Mouse (Mus musculus) CD4-positive, CD25-positive, alpha-beta regulatory T cell, adult 4 months (primary cell): ENCODE data around the gene Cat. TPM values are rescaled to one million over a fixed set of nuclear protein-coding genes. Genes with fewer than 3 reads are reported as not detected.

Experiments used
- ATAC-seq: one replicate; pipeline ENCODE4 v1.8.0; 2017
- polyA plus RNA-seq, 2 experiments: library from polyadenylated mRNA; unstranded; fragments of 100-300 nt; shearing (Covaris generic); gene quantifications; one replicate each; pipeline ENCODE4 v1.2.1; 2017

Gene Cat
- 100 to 1,000 TPM in 1 of 2 experiments, 10 to 100 TPM in 1; 98.4 to 104 TPM for polyA plus RNA-seq

DNA sequence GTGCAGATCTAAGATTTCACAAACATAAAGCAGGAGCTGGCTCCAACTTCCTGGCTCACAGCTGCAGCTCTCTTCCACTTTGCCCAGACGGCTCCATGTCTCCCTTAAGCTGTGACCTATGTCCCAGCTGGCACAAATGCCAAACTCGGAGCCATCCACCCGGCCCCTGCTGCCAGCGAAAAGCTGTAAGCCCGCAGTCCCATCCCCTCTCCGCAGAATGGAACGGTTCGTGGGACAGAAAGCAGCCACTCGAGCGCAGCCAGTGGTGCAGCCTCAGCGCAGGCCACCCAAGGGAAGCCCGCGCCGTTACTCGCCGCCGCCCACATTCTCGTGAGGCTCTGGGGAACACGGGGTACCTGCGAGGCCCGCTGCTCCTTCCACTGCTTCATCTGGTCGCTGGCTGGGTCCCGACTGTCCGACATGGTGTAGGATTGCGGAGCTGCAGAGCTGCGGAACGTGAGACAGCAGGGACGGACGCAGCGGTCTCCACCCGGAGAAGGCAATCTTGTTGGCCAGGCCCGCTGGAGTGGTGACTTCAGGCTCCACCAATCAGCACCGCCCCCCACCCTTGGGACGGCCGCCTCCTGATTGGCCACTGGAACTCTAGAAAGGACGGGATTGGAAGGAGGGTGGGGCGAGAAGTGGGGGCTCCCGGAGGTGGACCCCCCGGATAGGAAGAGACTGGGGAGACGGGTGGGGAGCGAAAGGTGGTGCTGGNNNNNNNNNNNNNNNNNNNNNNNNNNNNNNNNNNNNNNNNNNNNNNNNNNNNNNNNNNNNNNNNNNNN is at the start of gene Cat:
Gene Cat (minus strand): TSS at position 544 of the 785 bp plus-strand sequence.
- peak; percentile 97 for ATAC-seq

DNA sequence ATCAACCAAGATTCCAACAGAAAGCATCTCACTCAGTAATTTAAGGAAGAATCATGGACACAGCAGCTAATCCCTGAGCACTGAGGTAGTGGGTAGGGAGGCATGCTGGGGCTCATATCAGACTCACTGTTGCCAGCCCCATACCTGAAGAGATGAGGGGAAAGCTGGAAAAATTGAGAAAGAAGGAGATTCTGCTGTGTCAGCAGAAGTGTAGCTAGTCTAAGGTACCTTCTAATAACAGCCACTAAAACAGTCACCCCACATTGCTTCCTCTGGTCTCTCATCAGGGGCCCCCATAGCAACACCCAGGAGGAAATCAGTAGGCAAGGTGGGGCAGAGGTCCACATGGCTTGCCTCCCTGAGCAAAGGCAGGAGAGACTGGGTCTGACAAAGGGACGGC is 40.6 kb upstream of the Cat start:
- ATAC-seq = no peak

DNA sequence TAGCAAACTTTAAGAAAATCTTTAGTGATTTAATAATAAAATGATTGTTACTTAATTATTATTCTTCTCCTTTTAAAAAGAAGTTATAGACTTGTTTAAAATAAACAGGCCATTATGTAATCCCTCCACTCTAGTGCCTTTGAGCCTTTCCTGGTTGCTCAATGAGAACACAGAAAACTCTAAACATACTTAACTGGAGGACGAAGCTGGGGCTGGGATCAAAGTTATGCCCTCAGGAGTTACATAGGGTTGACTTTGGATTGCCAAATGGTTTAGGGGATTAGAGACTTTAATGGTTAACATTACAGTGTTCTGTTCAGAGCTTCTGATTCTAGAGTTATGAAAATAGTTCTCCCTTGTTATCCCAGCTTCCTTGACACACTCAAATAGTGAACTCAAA is 31.5 kb upstream of the Cat start:
- no peak for ATAC-seq

DNA sequence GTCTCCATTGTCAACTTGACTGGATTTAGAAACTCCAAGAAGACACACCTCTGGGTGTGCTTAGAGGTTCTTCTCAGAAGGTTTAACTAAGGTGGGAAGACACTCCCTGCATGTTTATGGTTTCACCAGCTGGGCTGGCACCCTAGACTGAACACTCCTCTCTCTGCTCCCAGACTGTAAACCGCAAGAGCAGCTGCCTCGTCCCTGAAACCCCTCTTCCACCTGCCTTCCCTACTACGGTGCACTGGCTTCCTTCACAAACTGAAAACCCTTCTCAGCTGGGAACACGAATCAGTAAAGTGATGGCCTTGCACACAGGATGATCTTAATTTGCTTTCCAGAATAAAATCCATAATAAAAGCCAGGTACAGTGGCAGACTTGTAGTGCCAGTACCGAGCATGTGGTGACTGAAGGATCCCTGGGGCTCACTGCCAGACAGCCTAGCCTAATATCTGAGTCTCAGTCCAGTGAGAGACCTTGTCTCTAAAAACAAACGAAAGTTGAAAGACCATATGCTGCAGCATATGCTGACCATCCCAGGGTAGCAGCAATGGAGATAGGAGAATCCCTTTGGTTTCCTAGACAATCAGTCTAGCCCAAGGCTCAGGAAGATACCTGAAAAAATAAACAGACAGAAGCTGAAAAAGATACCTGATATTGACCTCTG is 30.7 kb upstream of the Cat start:
- no peak for ATAC-seq

DNA sequence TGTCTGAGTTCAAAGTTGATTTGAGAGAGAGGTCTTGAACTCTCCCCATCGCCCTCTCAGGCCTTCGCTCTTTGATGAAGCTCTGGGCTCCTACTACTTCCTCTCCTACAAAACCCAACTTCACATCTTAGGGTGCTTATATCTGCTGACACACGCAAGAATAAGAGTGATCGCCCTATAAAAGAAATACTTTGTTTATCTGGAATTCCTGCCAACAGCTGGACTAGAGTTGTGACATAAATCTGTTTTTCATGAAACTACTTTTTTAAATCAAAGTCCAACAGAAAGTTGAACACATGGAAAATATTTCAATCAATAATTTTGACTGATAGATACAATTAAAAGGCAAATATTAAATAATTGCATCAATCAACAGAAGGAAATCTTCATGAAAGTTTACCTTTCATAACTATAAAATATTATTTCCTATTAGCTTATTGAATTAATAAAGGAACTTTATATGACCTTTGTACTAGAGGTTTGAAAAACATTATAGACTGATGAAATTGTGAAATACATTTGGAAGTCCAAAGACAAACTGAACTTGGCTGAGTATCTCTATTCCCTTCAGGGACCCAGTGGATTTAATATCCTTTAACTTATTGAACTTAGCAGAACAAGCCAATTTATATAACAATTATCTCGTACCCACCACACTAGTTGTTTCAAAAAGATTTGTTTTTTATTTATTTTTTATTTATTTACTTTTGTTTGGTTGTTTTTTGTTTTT is 27.3 kb upstream of the Cat start:
- ATAC-seq = no peak

DNA sequence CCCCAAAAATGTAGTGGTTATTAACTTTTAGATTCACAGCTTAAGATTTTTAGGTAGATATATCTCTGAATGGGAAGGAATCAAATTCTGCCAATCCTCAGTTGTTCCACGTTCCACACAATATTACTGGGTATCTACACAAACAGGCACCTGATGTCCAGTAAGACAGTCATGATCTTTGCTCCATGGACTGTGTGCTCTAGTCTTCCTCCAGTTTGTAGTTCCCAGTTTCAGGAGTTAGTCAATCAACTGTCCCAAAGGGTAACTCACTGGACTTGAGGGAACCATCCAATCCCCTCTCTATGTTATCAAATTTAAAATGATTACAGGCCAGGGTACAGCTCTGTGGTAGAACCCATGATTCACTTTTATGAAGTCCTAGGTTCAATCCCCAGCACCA is 26.7 kb upstream of the Cat start:
- ATAC-seq = no peak

DNA sequence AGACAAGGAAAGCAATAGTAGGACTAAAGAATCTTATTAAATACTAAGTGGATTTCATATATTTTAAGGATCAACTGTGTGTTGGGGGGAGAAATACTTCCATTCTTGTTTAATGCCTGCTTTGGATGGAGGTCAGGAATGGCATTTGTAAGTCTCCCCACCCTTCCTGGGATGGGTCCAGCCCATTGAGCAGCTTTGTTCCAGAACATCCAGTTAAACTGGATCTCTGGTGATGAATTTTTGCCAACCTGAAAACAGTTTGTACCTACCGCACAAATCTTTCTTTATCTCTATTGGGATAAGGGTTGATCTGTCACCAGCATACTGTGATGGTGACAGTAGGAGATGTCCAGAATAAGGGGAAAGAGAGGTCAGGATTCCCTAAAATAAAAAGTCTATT is 26.1 kb upstream of the Cat start:
- ATAC-seq = no peak

DNA sequence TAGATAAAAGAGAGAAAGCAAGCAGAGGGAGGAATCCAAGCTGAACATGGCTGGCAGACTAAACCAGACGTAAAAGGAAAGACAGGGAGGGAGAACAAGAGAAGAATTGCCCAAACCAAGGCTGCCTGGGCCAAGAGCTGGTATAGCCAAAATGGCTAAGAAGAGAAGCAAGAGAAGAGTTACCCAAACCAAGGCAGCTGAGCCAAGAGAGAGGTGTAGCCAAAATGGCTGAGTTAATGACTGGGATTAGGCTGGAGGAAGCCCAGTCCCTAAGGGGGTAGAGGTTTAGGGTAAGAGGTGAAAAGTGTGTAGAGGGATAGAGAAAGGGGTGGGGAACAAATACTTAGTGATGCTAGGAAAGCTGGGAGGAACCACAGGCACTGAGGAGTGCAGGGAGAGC is 22.7 kb upstream of the Cat start:
- no peak for ATAC-seq

DNA sequence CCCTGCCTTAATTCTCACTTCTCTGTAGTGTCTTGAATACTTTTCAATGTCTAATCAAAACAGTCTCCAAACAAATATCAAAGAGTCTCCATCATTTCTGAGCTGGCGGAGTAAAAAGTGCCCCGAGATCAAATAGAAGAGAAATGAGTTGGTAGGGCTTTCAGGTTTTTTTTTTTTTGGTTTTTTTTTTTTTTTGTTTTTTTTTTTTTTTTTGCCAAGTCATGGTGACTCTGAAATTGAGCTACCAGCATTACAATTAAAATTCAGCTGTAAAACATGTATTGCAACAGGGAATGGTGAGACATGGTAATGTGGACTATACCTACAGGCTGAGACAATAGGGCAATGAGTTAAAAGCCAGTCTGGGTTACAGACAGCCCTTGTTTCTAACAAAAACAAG is 21.0 kb upstream of the Cat start:
- no peak for ATAC-seq

DNA sequence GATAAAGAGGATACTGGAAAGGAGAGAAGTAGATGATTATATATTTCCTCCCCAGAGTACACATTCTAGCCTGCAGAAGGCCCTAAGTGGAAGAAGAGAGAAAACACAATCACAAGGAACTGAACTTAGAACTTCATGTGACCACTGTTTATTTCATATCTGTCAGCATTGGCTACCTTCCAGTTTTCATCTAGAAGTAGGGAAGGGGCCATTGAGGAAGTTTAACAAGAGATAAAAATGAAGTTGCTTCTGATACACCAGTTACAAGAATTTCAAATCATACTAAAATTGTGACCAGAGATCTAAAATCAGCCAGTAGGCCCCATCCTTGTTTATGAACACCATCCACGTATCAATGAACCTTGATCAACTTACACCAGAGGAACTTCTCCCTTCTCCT is 19.5 kb upstream of the Cat start:
- ATAC-seq = no peak

DNA sequence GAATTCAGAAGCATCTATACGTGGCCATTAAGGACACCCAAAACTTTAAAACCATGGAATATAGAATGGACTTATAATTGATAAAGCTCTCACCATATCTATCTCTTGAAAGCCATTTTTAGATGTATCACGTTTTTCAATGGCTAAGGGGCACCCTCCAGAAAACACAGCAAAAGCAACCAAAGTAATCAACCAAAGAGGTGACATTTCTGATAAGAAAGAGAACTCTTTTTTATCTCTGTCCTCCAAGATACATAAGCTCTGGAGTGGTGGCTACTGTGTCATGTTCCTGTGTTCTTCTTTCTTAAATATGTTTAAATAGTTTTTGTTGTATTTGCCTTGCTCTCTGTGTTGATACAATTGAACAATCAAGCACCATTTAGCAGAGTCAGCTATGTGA is 15.8 kb upstream of the Cat start:
- no peak for ATAC-seq

DNA sequence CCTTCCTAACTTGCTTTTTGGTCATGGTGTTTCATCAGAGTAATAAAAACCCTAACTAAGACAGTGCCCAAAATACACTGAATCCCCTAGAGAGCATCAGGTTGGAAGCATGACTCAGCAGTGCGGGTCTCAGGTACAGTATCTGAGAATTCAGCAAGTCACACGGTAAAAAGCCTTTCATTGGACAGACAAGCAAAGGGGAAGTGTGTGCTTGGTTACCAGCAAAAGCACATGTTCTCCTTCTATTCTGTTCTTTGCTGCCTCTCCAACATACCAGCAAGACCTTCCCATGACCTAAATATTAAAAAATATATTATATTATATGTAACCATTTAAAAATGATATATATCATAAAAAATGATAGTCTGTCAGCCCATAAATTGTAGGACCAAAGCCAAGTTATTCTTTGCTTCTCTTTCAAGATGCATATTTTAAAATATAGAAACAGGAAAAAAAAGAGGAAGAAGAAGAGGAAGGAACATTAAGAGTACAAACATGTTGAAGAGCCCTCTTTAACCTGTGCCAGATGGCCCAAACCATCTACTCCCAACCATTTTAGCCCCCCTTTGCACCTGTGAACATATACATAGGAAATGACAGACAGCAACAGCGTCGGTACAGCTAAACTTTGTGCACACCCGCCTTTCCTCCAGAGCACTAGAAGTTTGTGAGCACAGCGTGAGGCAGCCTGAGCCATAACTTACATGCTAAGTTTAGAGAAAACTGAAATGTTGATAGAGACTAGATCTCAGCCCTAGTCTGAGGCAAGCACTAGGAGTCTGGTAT is 10.9 kb upstream of the Cat start:
- no peak for ATAC-seq

DNA sequence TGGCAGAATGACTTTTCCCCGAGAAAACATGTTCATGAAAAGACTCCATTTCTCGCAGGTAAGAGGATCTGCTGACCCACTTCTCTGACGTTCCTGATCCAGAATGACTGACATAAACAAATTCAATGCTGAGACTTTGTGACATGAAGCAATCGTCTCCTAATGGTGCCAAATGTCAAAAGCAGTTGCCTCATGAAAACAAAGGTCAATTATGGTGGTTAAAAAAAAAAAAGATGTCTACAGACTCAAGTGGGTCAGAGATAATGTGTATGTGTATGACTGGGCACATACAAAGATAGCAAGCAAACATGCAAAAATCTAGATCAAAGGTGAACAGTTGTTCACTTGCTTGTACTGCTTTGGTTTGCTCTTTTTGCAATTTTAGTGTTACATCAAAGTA is 8.9 kb upstream of the Cat start:
- ATAC-seq = no peak

DNA sequence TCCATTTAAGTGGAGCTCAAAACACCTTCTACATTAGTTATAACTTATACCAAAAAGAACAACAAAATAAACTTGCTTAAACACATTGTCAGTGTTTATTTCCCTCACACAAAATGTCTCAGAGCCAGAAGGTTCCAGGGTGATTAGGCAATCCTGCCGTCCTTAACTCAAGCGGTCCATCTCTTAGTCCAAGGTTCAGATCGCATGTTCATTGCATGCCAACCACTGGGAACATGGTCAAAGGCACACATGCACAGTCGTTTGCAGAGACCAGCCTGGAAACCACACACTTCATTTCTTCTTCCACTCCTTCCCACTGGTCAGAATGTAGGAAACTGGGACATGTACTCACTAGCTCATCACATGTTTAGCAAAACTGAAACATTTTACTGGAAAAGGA is 7.6 kb upstream of the Cat start:
- ATAC-seq = no peak

DNA sequence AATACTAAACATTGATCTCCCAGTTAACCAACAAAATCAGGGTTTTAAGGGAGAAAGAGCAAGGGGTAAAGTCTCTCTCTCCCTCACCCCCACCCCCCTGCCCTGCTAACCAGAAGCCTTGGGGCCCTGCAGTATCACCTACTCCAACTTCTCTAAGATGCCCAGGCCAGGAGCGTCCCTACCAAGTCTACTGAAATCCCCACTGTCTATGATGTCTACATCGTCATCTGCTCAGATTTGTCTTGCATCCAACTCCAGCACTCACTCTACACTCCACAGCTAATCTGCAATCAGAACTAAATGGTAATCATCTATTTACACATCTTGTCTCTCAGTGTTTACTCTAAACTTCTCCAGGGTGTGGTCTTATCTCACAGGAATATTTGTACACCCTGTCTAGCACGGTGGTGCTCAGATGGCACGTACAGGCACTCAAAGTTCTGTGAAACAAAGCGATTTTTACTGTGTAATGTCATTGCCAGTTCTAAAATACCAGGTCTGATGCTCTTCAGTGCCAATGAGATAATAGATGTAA is 907 bp downstream of the Cat start:
- no peak for ATAC-seq

DNA sequence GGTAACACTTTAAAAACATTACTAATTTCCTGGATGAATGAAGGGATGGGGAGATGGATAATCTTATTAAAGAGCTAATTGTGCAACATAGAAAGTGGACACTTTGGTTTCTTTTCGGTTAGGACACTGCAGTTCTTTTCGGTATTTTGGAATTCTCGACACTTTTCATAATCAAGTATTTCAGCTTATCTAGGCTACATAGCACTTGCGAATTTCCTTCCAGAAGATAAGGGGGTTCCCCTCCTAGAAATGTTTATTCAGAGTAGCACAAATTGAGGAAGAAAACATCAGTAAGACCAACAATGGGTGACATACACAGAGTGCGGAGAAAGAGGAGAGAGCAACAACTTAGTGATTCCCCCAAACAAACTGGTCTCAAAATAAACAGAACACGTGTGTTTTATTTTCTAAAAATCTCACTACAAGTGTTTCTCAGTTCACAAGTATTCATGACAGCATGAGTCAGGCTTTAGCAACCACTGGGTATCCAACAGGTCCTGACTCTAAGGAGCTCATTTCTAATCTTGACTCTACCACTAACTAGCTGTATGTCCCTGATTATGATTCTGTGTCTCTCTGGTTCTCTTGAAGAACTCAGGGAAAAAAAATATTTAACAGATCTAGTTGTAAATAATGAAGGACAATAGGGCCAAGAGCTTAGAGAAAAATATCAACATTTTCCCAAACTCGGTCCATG is 1.5 kb downstream of the Cat start:
- no peak for ATAC-seq

DNA sequence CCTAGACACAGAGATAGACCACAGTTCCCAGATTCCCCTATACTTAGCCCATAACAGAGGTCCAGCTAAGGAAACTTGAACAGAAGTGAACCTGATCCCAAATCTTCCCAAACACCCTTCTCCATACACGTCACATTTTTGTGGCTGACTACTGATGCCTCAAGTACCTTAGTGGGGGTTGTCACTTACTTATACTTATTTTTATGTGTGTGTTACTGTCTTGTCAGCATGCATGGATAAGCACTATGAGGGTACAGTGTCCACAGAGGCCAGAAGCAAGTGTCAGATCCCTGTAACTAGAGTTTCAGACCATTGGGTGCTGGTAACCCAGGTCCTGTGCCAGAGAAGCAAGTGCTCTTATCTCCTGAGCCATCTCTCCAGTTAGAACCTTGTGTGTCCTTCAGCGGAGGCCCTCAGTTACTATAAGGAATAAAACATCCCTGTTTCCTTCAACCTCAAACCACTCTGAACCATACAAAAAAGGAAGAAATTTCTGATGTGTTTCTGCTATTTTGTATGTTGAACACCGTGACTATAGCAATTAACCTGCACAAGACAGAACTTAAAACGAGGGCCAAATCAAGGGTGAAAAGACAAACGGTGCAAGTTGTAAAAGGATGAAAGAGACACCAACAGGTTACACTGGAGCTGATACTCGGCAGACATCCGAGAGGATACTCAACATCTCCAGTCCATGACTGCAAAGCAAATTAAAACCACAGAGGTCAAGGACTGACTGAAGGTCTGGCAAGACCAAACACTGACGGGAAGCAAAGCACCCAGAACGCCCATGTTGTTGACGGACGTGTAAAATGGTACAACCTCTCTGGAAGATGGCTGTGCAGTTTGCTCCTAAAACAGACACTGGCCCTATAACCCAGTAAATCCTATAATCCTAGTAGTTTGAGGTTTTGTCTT is 3.4 kb downstream of the Cat start:
- ATAC-seq = no peak

DNA sequence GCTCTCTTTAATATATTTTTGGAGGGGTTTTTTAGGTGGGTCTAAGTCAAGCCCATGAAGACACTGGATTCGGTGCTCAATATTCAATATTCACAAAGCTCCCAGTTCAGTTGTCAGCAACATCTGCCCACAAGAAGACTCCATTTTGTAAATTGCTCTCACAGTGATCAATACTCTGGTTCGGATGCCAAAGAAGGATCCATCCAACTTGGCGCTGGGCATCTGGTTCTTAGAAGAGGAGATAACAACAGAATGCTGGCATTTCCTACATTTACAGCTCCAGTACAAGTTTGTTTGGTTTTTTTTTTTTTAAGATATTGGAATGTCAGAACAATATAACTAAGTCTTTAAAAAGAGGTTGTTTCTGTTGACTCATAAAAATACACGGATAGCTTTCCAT is 4.1 kb downstream of the Cat start:
- no peak for ATAC-seq

DNA sequence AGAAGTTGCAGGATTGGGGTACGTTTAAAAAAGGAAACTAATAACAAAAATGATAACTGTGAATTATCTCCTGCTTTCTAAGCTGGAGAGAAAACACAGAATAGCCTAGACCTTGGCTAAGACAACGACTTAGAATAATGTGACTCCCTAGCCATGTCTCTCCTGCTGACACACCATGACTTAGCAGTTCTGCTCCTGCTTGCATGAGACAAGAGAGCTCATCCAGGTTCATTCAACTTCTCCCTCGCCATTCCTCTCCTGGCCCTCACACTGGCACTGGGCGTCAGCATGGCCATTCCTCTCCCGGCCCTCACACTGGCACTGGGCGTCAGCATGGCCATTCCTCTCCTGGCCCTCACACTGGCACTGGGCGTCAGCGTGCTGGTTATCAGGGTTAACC is 4.7 kb downstream of the Cat start:
- no peak for ATAC-seq

DNA sequence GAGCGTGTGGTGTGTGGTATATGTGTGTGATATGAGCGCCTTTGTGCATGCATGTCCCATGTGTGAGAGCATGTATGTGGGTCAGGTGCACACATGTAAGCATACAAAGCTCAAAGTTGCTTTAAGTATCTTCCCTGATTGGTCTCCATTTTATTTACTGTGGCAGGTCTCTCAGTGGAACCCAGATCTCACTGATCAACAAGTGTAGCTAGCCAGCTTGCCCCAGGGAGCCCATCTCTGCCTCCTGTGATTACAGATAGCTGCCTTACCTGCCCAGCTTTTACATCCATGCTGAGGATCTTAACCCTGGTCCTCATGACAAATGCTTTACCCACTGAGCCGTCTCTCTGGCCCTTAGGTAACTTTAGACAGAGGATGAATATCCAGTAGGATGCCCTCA is 6.6 kb downstream of the Cat start:
- ATAC-seq = no peak

DNA sequence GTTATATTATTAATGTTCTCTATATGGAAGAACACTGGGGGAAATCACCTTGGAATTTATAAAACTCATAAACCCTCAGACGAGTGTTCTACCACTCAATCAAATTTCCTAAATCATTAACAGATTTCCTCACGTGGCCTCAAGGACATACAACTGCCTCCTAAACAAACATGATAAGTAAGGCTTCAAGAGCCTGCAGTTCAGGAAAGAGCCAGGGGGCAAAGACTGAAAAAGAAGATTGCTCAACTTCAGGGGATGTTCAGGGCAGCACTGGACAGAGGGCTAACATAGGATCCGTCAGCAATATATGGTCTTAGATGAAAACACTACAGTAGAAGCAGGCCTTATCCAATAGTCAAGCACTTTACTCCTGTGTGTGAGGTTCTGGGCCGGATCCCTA is 7.5 kb downstream of the Cat start:
- no peak for ATAC-seq
